Mouse (Mus musculus) left cerebral cortex, adult 2 months (tissue): Measurements from ENCODE around the gene Atp1a4. TPM values are rescaled to one million over a fixed set of nuclear protein-coding genes. Genes with fewer than 3 reads are reported as not detected.

Source experiments
- DNase-seq, 2 experiments: peaks; one replicate each; pipeline ENCODE4 v3.0.0; 2021 to 2022; ENCODE audit warnings: low spot score in 2 of 2, mixed read lengths in 1 of 2; ENCODE audit errors: extremely low spot score in 1 of 2
- H3K27ac ChIP-seq: fragments of 200-600 bp; 2 replicates; pipeline ENCODE4 v1.8.1; 2022
- H3K4me3 ChIP-seq: fragments of 200-600 bp; 2 replicates; pipeline ENCODE4 v1.8.1; 2022
- CTCF ChIP-seq: fragments of 200-600 bp; IDR thresholded peaks from 2 replicates; pipeline ENCODE4 v1.8.1; 2022; ENCODE audit warnings: antibody characterized with exemption, mild to moderate bottlenecking, moderate library complexity
- intact Hi-C: fragments of 180-260 bp; cut with DNase I; formaldehyde crosslinking; loops from one replicate; pipeline ENCODE4 v1.15.1; 2025
- long read RNA-seq, 2 experiments: library from polyadenylated mRNA; stranded (forward); transcript quantifications; one replicate each; pipeline ENCODE4 v2.0.0; 2021; ENCODE audit warnings: borderline mapping rate in 2 of 2
- total RNA-seq, 2 experiments: library from RNA; stranded (reverse); gene quantifications; 2 replicates each; pipeline ENCODE4 v1.2.3; 2021

Gene Atp1a4
- total RNA-seq: not detected
- long read RNA-seq, experiment 1: 0 reads
- long read RNA-seq, experiment 2: 0 reads

DNA sequence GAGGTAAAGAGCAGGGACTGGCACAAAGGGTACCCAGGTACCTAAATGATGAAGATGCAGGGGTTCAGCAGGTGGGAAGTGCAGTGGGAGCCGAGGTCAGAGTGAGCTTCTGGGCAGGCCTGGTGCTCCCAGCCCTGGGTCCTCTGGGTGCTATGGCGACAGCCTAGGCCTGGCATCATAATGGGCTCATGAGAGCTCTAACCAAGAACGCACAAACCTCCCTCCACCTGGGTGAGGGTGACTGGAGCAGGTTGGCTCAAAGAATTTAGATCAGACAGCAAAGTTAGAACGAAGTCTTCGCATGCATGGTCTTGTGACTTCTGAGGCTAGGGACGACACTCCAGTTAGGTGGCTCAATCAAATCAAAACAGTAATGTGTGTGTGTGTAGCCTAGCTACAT lies at the start of gene Atp1a4:
Atp1a4 (minus strand) TSS at position 101 of the 400 bp plus-strand sequence.
- Histone ChIP-seq H3K27ac (no peak within 1 kb of the TSS), H3K4me3 (no peak within 1 kb of the TSS)
- no peak for DNase-seq
- intact Hi-C loops: no loop called here
- TF ChIP-seq CTCF: no peak

DNA sequence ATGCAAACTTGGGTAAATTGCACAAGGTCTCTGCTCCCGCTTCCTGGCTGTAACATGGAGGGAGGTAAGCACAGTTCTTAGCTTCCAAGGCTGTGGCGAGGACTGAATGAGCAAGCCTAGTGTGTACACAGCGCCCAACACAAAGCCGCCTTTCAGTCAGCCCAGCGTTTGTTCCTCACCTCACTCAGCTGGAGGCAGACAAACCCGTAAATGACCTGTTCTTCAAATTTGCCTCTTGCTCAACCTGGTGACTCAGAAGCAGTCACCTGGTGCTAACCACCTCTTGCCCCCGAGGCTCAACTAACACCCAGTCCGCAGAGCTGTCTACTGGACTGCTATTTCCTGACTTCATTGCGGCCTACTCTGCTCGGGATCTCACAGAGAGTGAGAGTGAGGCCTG lies 49.7 kb upstream of the Atp1a4 start:
- no peak for DNase-seq
- no peak for TF ChIP-seq CTCF
- Histone ChIP-seq H3K27ac (peak overlapping the region; percentile 70), H3K4me3 (no peak overlapping the region)
- intact Hi-C loops: loop anchor here (2.0 kb wide), 1 partner anchor 27 kb away; no protein-coding TSS in a partner anchor

DNA sequence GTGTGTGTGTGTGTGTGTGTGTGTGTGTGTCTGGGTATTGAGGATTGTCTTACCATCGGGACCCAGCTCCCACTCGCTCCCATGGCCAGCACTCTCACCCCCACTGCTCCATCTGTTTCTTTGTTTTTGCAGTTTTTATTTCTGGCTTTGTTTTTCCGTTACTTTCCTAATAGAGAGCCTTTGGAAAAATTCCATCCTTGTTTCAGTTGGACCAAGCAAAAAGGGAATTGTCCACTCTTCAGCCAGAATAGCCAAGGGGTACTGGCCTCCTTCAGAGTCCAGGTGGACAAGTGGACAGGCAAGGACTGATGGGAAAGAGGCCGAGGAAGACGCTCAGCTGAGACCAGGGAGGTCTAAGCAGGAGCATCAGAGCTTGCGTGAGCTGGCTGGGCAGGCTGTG lies 48.7 kb upstream of the Atp1a4 start:
- no peak for TF ChIP-seq CTCF
- Histone ChIP-seq H3K4me3 (no peak overlapping the region), H3K27ac (peak overlapping the region; percentile 69)
- intact Hi-C loops: loop anchor here (2.0 kb wide), 1 partner anchor 26 kb away; no protein-coding TSS in a partner anchor
- no peak for DNase-seq

DNA sequence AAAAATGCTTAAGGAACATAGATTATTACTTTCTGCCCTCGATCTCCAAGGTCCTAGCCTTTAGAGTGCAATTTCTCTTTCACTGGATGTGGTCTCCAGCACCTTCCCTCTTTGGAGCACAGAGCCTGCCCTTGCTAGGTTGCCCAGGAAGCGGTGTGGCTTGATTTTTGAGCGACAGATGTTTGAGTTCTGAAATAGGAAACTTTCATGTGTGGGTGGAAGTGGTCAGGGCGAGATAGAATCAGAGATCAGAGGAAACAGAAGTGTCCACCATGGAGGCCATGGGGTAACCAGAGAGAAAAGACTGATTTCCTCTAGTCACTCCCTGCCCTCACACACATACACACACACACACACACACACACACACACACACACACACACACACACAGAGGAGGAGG lies 48.0 kb upstream of the Atp1a4 start:
- no peak for DNase-seq
- H3K4me3 ChIP-seq: no peak overlapping the region
- H3K27ac ChIP-seq: peak overlapping the region; percentile 53; the same call in 1 of the 2 replicates
- TF ChIP-seq CTCF: no peak
- intact Hi-C loops: loop anchor here (2.0 kb wide), 1 partner anchor 25 kb away; no protein-coding TSS in a partner anchor

DNA sequence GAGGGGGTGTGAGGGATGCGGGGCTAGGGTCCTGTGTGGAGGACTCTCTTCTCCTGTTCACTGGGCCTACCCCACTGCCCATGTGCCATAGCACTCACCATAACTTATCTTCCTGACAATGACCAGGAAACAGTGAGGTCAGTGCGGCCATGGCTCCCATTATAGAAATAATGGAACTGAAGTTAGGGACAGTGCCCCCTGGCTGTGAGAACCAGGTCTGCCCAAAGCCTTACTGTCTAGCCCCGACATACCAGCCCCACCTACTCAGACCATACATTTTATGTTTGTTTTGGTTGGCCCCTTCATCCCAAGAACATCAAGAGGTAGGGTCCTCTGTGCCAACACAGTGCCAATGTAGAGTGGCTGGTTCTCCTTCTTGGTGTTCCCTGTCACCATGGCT lies 47.4 kb upstream of the Atp1a4 start:
- no peak for DNase-seq
- intact Hi-C loops: loop anchor here (2.0 kb wide), 1 partner anchor 25 kb away; no protein-coding TSS in a partner anchor
- no peak overlapping the region for H3K4me3 ChIP-seq
- peak; percentile 39 for TF ChIP-seq CTCF
- peak overlapping the region; percentile 53 for H3K27ac ChIP-seq

DNA sequence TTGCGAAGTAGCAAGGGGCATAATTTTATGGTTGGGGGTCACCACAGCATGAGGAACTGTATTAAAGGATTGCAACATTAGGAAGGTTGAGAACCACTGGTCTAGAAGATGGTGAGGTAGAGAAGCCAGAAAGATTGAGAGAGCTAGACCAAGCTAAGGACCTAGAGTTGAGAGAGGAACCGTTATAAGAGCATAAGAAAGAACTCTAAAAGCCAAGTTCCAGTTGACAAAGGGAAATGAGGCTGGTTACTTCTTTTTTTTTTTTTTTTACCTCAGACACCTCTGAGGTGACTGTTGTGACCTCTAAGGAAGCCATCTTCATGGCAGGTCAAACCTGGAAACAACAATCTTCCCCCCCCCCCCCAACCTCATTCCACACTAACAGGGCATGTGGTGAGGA lies 46.9 kb upstream of the Atp1a4 start:
- DNase-seq: no peak
- no peak for TF ChIP-seq CTCF
- intact Hi-C loops: no loop called here
- Histone ChIP-seq H3K27ac (0 out of 2 replicates have a peak overlapping the region, but pooled peaks have one; percentile 40), H3K4me3 (no peak overlapping the region)

DNA sequence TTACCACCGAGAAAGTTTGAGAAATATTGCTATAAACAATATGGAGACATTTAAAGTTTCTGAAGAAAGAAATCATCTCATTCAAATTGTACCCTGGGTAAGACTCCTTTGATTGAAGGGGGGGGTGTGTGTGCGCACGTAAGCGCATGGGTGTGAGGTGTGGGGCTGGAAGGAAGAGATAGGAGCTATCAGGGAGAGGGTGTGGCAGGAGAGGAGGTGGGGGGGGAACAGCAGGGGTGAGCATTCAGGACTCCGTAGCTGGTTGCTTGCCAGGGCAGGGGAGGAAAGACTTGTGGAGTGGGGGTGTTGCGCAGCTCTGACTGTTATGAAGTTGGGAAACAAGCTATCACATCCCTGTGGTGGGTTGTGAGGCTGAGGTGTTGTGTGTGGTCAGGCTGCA lies 46.2 kb upstream of the Atp1a4 start:
- Histone ChIP-seq H3K4me3 (no peak overlapping the region), H3K27ac (peak overlapping the region; percentile 40; the same call in 1 of the 2 replicates)
- no peak for TF ChIP-seq CTCF
- no peak for DNase-seq
- intact Hi-C loops: no loop called here

DNA sequence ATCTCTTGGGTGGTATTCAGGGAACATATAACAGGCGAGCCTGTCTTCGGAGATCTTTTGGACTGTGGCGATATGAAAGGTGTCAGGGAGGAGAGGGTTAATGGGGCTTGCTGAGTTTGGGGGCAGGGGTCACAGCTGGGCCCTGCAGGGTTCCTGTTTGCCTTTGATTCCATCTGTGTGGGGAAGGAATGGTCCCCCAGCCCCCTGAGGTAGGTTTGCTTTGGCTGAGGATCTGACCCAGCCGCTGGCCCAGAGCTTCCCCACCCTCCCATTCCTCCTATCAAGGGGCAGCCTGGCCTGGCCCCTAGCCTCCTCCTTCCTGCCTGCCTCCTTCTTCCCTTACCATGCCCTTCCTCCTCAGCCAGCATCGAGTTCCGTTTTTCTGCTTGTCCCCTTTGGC lies 44.6 kb upstream of the Atp1a4 start:
- intact Hi-C loops: no loop called here
- Histone ChIP-seq H3K27ac (peak overlapping the region; percentile 76), H3K4me3 (no peak overlapping the region)
- DNase-seq: no peak
- TF ChIP-seq CTCF: no peak

DNA sequence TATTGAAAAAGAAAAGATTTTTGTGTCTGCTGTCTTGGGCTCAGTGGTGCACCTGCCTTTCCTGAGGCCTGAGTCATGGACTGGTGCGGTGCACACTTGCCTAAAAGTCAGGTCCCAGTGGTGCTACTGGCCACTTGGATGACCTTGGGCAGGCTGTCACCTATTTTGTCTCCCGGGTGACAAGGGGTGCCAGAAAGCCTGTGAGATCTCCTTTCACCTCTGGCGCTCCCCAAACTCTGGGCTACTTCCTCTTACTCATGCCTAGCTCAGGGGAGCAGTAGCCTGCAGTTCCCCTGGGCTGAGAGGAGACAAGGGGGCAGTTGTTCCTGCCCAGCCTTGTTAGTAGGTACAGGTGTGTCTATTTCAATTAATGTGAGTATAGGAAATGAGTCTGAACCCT lies 44.1 kb upstream of the Atp1a4 start:
- H3K27ac ChIP-seq: peak overlapping the region; percentile 76
- H3K4me3 ChIP-seq: no peak overlapping the region
- no peak for TF ChIP-seq CTCF
- no peak for DNase-seq
- intact Hi-C loops: no loop called here

DNA sequence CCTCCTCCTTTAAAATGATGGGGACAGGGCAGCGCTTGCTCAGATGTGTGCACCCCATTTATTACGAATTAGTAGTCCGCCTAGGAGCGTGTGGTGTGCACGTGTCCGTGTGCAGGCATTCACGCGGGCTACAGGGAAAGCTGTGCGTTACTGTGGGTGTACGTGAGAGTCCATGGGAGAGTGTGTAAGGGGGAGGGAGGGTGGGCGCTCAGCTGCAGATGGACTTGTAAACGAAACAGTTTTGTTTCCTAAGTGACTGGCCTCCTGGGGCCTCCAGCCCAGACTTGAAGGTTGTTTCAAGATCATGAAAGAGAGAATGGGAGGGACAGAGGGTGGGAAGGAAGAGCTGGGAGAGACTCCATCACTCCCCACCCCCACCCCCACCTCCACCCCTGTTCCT lies 43.0 kb upstream of the Atp1a4 start:
- H3K27ac ChIP-seq: peak overlapping the region; percentile 78
- no peak for DNase-seq
- no peak overlapping the region for H3K4me3 ChIP-seq
- no peak for TF ChIP-seq CTCF
- intact Hi-C loops: no loop called here

DNA sequence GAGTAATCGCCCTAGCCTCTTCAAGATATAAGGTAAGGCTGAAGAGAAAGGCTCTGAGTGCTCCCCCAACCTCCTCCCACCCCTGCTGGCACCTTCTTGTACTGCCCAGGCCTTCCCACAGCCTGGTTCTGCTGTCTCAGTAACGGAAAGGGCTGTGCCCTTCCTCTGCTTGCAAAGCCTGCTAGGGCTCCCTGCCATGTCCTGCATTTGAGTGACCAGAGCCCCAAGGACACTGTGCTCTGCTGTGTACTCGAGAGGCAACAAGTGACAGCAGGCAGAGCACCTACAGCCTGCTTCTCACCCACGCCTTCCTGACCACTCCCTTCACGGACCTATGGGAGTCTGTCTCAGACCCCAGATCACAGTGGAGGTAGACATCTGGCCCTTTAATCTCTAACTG lies 42.0 kb upstream of the Atp1a4 start:
- peak overlapping the region; percentile 78 for H3K27ac ChIP-seq
- H3K4me3 ChIP-seq: no peak overlapping the region
- no peak for DNase-seq
- peak; percentile 35 for TF ChIP-seq CTCF
- intact Hi-C loops: no loop called here

DNA sequence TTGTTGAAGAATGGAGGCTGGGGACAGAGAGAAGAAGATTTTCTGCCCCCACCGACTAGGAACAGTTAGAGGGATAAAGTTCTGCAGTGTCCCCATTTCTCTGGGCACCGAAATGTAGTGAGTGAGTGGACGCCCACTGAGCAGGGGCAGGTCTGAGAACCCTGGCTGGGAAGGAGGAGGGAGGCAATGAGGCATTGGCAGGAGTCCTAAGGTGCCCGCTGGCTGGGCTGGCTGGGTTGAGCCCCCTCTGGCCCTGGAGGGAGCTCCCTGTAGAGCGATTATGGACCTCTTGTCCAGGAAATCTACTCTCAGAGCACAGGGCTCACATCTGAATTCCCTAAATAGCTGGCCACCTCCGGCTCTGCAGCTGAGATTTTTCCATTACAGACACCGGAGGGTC lies 41.3 kb upstream of the Atp1a4 start:
- intact Hi-C loops: no loop called here
- peak overlapping the region; percentile 78 for H3K27ac ChIP-seq
- no peak overlapping the region for H3K4me3 ChIP-seq
- no peak for TF ChIP-seq CTCF
- no peak for DNase-seq
